Mouse (Mus musculus): ENCODE data around the gene Plekhm3. TPM values are rescaled to one million over a fixed set of nuclear protein-coding genes. Genes with fewer than 3 reads are reported as not detected.

The Plekhm3 gene
- polyA plus RNA-seq, 1 experiment from 2014 or later = 5.2 TPM

DNA sequence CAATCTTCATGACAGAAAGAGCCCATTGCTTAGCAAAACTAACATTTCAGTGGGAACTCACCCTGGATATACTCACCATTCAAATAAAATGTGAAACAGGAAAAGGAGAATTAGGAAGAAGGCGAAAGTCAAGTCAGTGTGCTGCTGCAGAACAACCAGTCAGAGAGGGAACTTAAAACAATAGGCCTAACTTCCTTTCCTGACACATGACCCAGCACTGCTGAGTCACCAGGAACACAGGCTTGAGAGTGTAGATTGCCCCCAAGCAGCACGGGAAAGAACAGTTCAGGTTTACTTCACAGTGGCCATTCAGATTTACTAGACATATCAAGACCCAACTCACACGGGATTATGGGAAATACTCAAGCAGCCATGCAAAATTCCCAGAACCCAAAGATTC is 80.3 kb downstream of the Plekhm3 start:
- peak; percentile 61 for DNase-seq (ENCODE audit: low spot score)

DNA sequence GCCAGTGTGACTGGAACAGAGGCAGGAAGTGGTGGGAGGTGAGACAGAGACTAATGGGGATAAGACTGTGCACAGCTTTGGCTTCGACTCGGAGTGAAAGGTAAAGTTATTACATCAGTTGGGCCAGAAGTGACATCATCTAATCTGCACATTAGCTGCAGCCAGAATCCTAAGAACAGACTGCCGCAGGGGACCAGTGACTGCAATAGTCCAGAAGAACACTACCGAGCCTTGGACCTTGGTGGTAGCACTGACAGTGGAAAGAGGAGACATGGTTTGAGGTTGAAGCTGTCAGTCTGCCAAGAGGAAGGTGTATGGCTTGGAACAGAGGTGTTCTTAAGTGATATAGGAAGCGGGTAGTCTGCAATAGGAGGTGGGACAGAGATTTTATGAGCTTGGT is 80.9 kb downstream of the Plekhm3 start:
- DNase-seq (ENCODE audit: low spot score) = peak; percentile 18

GRCm38 (mm10) chr1:64875156-64875555 is 81.5 kb downstream of the Plekhm3 start:
- no peak for DNase-seq (ENCODE audit: low spot score)

DNA sequence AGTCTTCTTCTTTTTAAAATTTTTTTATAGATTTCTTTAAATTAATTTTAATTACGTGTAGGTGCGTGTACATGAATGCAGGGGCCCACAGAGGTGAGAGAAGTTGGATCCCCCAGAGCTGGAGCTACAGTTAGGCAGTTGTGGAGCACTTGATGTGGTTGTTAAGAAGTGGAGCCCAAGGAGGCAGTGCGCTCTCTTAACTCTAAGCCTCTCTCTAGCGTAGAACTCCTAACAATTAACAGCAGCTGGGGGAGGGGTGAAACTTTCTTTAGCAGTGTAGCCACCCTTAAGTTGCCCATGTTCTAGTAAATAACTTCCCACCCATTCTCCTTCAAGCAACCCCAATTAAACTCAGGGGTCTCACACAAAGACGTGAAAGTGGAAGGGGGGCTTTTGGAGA is 84.7 kb downstream of the Plekhm3 start:
- DNase-seq (ENCODE audit: low spot score) = peak; percentile 57

DNA sequence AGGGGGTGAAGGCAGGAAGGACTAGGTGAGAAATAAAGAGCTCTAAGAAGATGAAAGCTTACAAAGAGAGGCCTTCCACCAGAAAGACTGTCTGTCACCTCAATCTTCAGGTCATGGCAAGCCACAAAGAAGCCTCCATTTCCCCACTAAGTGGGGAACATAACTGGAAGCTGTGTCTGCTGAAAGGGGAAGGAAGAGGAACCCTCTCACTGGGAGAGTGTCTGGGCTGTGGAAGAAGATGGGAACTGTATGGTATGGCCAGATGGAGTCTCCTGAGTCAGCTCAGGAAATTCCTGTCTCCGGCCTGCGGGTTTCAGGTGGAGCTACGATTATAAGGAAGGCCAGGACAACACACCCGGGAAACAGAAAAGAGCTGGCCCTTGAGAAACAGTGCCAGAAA is 88.9 kb downstream of the Plekhm3 start:
- peak; percentile 33 for DNase-seq (ENCODE audit: low spot score)

GRCm38 (mm10) chr1:64866140-64866539 is 90.5 kb downstream of the Plekhm3 start:
- DNase-seq (ENCODE audit: low spot score) = no peak

- no peak for DNase-seq (ENCODE audit: low spot score)
These were observed 96.2 kb downstream of the Plekhm3 start for GRCm38 (mm10) chr1:64860235-64860920.

DNA sequence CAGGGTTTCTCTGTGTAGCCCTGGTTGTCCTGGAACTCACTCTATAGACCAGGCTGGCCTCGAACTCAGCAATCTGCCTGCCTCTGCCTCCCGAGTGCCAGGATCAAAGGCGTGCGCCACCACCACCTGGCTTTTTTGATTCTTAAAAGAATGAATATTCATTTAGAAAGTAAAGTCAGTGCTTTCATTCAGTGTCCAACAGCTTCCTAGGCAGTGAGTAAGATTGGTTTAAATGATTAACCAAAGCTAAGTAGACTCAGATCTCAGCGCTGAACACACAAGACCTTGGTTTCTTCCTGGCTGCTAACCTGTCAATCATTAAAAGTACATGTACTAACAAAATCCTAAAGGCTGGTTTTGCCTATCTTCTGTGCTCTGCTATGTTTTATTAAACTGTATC is 96.8 kb downstream of the Plekhm3 start:
- no peak for DNase-seq (ENCODE audit: low spot score)

DNA sequence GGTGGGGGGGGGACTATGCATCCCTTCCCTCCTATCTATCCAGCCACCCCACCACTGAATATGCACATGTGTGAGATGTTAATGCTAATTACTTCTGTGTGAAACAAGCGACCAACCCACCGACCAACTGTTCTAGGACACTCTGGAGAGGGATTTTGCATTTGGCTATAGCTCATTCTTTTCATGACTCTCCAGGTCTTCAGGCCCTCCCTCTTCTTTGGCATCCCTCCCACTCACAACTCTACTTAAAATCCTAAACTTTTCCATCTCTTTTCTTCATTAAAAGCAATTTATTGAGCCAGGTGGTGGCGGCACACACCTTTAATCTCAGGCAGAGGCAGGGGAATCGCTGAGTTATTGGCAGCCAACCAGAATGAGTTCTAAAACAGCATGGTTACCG is 101.8 kb downstream of the Plekhm3 start:
- DNase-seq (ENCODE audit: low spot score) = no peak

GRCm38 (mm10) chr1:64853738-64854730 is 102.6 kb downstream of the Plekhm3 start:
- DNase-seq (ENCODE audit: low spot score) = no peak

DNA sequence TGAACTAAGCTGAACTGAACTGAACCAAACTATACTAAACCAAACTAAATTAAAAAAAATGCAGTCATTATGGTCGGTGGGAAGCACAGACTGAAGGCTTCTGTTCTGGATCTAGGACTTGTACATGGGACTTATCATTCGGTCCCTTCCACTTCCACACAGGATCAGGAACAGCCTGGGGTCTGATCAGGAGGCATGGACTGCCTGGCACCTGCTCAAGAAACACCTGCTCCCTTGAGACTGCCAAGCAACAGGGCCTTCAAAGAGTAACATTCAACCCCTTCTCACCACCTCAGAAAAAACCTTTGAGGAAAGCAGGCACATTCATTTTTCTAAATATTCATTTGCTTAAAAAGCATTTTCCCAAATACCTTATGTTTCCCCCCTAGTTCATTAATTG is 103.4 kb downstream of the Plekhm3 start:
- DNase-seq (ENCODE audit: low spot score) = no peak

DNA sequence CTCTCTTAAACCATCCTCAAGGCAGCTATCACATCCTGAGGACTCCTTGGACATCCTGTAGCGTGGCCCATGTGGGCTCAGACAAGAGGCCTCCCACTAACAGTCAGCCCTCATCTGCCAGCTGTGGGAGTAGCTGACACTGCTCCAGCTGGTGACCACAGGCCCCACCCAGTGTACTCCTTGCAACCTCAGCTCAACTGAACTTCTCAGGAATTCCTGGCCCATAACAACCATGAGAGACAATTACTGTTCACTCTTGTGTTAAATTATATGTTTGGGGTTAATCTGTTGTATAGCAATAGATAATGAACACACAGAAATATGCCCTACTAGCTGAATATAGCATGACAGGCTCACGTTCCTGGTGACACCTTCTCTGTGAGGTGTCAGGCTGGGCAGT is 104.4 kb downstream of the Plekhm3 start:
- DNase-seq (ENCODE audit: low spot score) = peak; percentile 34

DNA sequence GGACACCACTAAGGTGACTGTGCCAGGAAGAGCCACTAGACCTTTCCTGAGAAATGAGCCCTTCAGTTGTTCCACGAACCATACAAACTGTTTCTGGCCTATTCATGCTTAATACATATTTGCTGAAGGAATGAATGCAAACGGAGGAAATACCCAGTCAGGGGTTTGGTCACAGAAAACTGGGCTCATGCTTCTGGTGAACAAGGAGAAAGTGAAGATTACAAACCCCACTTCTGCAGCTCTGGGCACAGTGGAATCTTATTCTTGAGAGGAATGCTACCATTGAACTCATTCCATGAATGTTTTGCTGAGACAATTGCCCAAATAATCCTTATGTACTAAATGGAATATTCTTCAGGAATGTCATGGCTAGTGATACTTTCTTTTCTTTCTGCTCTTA is 106.3 kb downstream of the Plekhm3 start:
- no peak for DNase-seq (ENCODE audit: low spot score)

GRCm38 (mm10) chr1:64848996-64849395 is 107.6 kb downstream of the Plekhm3 start:
- no peak for DNase-seq (ENCODE audit: low spot score)

GRCm38 (mm10) chr1:64848081-64848480 is 108.5 kb downstream of the Plekhm3 start:
- DNase-seq (ENCODE audit: low spot score) = no peak

- DNase-seq (ENCODE audit: low spot score) = no peak
These were observed 109.1 kb downstream of the Plekhm3 start for GRCm38 (mm10) chr1:64847565-64847964.

GRCm38 (mm10) chr1:64844978-64845377 is 111.6 kb downstream of the Plekhm3 start:
- no peak for DNase-seq (ENCODE audit: low spot score)

DNA sequence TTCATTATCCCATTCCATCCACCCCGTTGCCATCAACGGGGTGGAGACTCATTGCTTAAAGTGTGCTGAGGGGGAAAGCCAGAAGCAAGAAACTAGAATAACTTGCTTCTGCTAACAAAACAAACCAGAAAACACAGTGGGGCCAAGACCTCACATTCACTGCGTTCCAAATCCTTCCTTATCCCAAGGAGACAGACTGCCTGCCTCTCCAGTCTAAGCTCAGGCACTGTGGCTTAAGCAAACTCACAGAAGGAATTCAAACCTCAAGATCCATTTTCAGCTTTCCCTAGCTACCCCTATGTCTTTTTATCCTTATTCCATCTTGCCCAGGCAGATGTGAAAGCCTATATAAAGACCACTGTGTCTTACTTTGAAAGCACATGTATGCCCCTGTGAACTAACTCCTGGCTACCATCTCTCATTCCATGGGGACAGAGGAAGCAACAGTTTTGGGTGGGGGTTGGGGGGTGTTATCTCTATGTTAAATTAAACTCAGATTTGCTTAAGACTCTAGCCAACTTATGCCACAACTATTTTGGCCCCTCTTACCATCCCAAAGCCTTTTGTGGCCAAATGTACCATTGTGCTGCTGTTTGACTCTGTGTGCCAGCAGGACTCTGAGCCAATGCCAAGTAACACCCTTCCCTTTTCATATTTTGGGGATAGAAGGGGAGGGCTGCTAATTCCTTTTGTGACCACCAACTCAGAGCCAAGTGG is 112.6 kb downstream of the Plekhm3 start:
- no peak for DNase-seq (ENCODE audit: low spot score)

DNA sequence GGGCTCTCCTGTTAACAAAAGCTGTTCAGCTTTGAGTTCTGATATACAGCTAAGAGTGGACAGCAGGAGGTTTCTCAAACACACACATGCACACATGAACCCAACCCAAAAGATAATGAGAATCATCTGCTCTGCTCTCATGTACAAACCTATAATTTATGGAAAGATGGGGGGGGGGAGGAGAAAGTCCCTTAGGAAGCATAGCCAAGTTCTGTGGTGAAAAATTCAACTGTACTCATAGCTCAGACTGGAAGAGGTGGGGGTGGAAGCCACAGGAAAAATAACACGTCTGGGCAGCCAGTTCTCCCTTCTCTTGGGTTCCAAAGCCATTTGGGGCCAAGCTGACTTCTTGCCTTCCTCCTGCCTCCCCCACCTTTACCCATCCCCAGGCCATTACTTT is 115.7 kb downstream of the Plekhm3 start:
- DNase-seq (ENCODE audit: low spot score) = no peak

DNA sequence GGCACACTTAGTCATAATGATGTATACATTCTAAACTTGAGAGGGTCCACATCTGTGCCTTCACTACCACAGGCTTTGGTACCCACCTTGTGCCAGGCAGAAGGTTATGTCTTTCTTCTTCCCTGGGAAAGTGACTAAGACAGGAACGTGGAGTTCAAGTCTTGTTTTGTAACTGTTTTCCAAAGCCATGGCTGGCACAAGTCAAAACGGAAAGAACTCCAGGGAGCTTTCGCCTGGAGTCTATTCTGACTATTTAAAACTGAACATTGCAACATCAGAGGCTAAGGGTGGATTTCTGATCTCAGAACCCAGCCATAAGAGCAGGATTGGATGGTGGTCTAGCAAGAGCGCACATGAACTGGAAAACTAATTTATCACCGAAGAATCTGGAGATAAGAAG is 120.0 kb downstream of the Plekhm3 start:
- DNase-seq (ENCODE audit: low spot score) = no peak

GRCm38 (mm10) chr1:64836114-64836513 is 120.5 kb downstream of the Plekhm3 start:
- DNase-seq (ENCODE audit: low spot score) = no peak

- no peak for DNase-seq (ENCODE audit: low spot score)
These were observed 125.1 kb downstream of the Plekhm3 start for GRCm38 (mm10) chr1:64831552-64831951.

Data from thymus, postnatal 0 days (tissue).